Mouse (Mus musculus) kidney, adult 2 months (tissue): Measurements from ENCODE around the gene Pcyt1b. TPM values are rescaled to one million over a fixed set of nuclear protein-coding genes. Genes with fewer than 3 reads are reported as not detected.

ENCODE experiments used
- DNase-seq: peaks from one replicate; pipeline ENCODE4 v3.0.0; 2021
- H3K27ac ChIP-seq: fragments of 200-500 bp; 2 replicates; pipeline ENCODE4 v1.5.1; 2012; ENCODE audit warnings: low read depth, low read length, control low read depth, inconsistent platforms; ENCODE audit not compliant: insufficient read depth
- H3K27me3 ChIP-seq: fragments of 200-500 bp; replicated peaks from 2 replicates; pipeline ENCODE4 v1.6.1; 2012; ENCODE audit warnings: mild to moderate bottlenecking, moderate library complexity, low read length, inconsistent platforms; ENCODE audit not compliant: control insufficient read depth, insufficient read depth
- H3K36me3 ChIP-seq: fragments of 200-500 bp; 2 replicates; pipeline ENCODE4 v1.6.1; 2012; ENCODE audit warnings: mild to moderate bottlenecking, moderate library complexity, low read length, inconsistent platforms; ENCODE audit not compliant: control insufficient read depth, insufficient read depth
- H3K4me1 ChIP-seq: fragments of 200-500 bp; 2 replicates; pipeline ENCODE4 v1.6.1; 2011; ENCODE audit warnings: low read length; ENCODE audit not compliant: control insufficient read depth, insufficient read depth
- H3K4me3 ChIP-seq: fragments of 200-500 bp; 2 replicates; pipeline ENCODE4 v1.5.1; 2011; ENCODE audit warnings: mild to moderate bottlenecking, low read depth, low read length, control low read depth; ENCODE audit not compliant: insufficient read depth
- CTCF ChIP-seq: fragments of 200-500 bp; conservative IDR thresholded peaks from 2 replicates; pipeline ENCODE4 v1.5.1; 2011; ENCODE audit warnings: low read depth, mild to moderate bottlenecking, control low read depth, low read length, moderate library complexity, mixed read lengths; ENCODE audit not compliant: insufficient read depth, insufficient read length
- POLR2A ChIP-seq: fragments of 200-500 bp; IDR thresholded peaks from one replicate; pipeline ENCODE4 v1.6.1; 2011; ENCODE audit warnings: low read depth, low read length, control low read depth
- WGBS: fragments of 180-500 bp; shearing (Covaris S2); methylation state at CpG from one replicate; pipeline ENCODE4 v1.1.7; 2018; 5-methylcytosine and 5-hydroxymethylcytosine counted together
- polyA plus RNA-seq: library from polyadenylated mRNA; depleted of rRNA; stranded (reverse); fragments of >200 nt; gene quantifications from 2 replicates; pipeline ENCODE4 v1.2.3, GENCODE M21; 2012

The Pcyt1b gene
- polyA plus RNA-seq, 1 experiment: 0.11 TPM

- H3K36me3 ChIP-seq: no peaks in the 10 kb centered on the region
- no peak for DNase-seq
- TF ChIP-seq POLR2A: no peak
- TF ChIP-seq CTCF: no peak
- no peaks in the 10 kb centered on the region for H3K4me1 ChIP-seq
- WGBS: 81% methylated on average over 5 of the region's 5 CpGs
- no peak overlapping the region for H3K27ac ChIP-seq
- H3K27me3 ChIP-seq: no peaks in the 10 kb centered on the region
- no peak overlapping the region for H3K4me3 ChIP-seq
Measured at GRCm38 (mm10) chrX:93655153-93655552, 490 bp downstream of the Pcyt1b start.

DNA sequence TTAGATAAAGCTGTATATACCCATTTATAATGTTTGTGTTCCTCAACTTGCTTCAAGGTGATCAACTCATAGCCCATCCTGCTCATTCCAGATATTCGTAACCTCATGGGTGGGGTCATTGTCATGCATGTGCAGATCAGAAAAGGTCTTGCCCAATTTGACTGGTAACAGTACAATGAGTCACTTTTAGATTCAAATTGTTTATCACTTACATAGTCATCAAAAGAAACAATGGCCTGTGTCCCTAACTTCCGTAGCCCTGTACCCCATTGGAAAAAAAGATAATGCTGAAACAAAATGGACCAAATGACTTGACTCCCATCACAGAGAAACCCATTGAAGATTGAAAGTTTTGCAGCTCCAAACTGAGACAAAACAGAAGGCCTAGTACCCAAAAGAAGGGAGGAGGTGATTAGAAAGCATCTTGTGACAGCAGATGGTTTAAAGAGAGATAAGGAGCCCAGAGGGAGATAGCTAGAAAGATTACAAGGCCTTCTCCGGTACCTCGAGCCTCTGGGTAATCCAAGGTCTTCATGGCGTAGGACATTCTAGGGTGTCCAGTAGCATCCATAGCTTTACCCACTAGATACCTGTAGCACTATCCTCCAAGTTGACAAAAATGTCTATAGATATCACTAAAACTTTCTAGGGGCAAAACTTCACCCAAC is 9.4 kb downstream of the Pcyt1b start:
- H3K27me3 ChIP-seq: no peaks in the 10 kb centered on the region
- H3K27ac ChIP-seq: no peak overlapping the region
- no peaks in the 10 kb centered on the region for H3K4me1 ChIP-seq
- no peak overlapping the region for H3K4me3 ChIP-seq
- H3K36me3 ChIP-seq: no peaks in the 10 kb centered on the region
- DNase-seq: no peak
- no peak for TF ChIP-seq CTCF
- TF ChIP-seq POLR2A: no peak
- WGBS: 94% methylated on average over 5 of the region's 5 CpGs

DNA sequence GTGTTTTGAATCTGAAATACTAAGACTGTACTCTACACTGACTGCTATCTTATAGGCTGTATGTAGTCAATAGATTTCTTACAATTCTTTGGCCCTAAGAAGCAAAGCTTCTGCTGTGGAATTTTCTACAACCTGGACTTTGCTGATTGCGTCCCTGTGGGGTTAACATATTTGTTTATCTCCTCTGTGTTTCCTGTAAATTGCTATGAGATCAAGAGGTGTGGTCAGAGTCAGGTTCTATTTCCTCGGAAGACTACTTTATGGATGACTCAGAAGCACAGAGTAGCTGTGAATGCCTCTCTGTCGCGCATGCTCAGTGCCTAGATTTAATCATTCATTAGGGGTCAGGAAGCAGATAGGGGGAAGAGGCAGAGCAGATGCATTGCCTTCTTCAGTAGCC is 10.1 kb downstream of the Pcyt1b start:
- H3K27me3 ChIP-seq: no peaks in the 10 kb centered on the region
- DNase-seq: no peak
- TF ChIP-seq POLR2A: no peak
- TF ChIP-seq CTCF: no peak
- no peaks in the 10 kb centered on the region for H3K4me1 ChIP-seq
- WGBS: 55% methylated on average over 4 of the region's 4 CpGs
- H3K36me3 ChIP-seq: no peaks in the 10 kb centered on the region
- no peak overlapping the region for H3K4me3 ChIP-seq
- no peak overlapping the region for H3K27ac ChIP-seq

DNA sequence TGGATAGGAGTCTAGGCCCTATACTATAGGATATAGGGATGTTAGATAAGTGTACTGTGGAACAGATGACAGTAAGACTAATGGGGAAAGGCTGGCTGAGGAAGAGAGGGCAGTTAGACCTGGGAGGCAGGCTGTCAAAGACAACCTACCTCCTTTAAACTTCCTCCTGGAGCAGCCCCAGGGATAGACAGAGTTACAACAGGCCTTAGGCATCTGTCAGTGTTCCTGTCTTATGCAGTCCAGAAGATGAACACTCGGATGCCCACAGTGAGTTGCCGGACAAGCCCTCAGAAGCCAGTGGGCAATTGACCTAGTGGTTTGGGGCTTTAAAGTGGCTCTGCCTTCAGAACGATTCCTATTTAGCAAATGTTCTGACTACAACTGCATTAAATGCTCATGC is 19.8 kb downstream of the Pcyt1b start:
- no peaks in the 10 kb centered on the region for H3K36me3 ChIP-seq
- 26% methylated on average over 3 of the region's 3 CpGs for WGBS

DNA sequence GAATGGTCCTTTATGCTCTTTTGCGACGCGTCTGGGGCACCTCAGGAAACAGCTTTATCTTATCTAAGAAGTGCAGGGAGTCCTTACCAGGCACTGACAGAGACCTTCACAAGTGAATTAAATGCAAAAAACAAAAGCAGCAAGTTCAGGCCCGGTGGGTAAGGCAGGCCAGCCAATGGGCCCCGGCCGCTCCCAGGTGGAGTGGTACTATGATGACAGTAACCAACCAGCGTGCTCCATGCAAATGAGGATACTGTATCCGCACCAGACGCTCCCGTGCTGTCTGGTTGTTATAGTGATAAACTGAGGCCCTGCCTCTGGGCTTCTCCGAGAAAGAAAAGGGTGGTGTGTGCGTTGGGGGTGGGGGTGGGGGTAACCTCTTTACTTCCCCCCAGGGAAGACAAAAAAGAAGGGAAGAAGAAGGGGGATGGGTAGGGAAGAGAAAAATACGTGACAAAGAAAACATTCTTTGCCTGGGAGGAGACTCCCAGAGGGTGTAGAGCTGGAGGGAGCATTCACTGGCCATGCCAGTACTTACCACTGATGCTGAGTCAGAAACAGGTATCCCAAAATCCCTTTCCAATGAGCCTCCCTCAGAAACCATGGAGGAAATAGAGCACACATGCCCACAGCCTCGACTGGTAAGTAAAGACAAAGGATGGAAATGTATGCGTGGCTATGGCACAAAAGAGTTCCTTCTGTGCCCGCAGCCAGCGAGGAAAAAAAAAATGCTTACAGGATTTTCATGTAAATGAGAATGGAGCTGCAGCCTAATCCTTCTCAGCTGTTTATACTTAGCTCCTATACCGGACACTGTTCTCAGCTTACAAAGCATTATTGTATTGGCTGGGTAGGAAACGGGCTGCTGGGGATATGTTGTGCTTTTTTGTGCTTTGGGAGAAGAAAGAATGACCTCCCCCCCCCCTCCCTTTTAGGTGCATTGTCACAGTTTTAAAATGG is 20.5 kb downstream of the Pcyt1b start:
- peak; percentile 7 for DNase-seq
- H3K4me3 ChIP-seq: 0 out of 2 replicates have a peak overlapping the region, but pooled peaks have one; percentile 19
- WGBS: 3% methylated on average over 19 of the region's 19 CpGs

More for the DNA sequence above, 19.8 kb downstream of the Pcyt1b start:
- H3K4me1 ChIP-seq: no peaks in the 10 kb centered on the region
- H3K27ac ChIP-seq: no peak overlapping the region
- H3K27me3 ChIP-seq: no peaks in the 10 kb centered on the region
- TF ChIP-seq CTCF (no peak), POLR2A (no peak)
- no peak overlapping the region for H3K4me3 ChIP-seq
- no peak for DNase-seq

GRCm38 (mm10) chrX:93676228-93676627 is 21.6 kb downstream of the Pcyt1b start:
- no peaks in the 10 kb centered on the region for H3K27me3 ChIP-seq
- TF ChIP-seq CTCF (no peak), POLR2A (no peak)
- H3K27ac ChIP-seq: no peak overlapping the region
- H3K4me3 ChIP-seq: no peak overlapping the region
- 62% methylated on average over 2 of the region's 2 CpGs for WGBS
- no peak for DNase-seq
- no peaks in the 10 kb centered on the region for H3K4me1 ChIP-seq
- H3K36me3 ChIP-seq: no peaks in the 10 kb centered on the region

More for the DNA sequence above, 20.5 kb downstream of the Pcyt1b start:
- H3K27ac ChIP-seq: no peak overlapping the region
- no peaks in the 10 kb centered on the region for H3K36me3 ChIP-seq
- no peaks in the 10 kb centered on the region for H3K4me1 ChIP-seq
- no peaks in the 10 kb centered on the region for H3K27me3 ChIP-seq
- TF ChIP-seq POLR2A (no peak), CTCF (no peak)

GRCm38 (mm10) chrX:93689287-93689686 is 34.6 kb downstream of the Pcyt1b start:
- H3K27me3 ChIP-seq: no peaks in the 10 kb centered on the region
- no peak overlapping the region for H3K27ac ChIP-seq
- H3K4me1 ChIP-seq: no peaks in the 10 kb centered on the region
- H3K4me3 ChIP-seq: no peak overlapping the region
- DNase-seq: no peak
- TF ChIP-seq POLR2A (no peak), CTCF (no peak)
- 77% methylated on average over 6 of the region's 6 CpGs for WGBS
- no peaks in the 10 kb centered on the region for H3K36me3 ChIP-seq
